Mouse (Mus musculus): ENCODE data around the gene Ksr1.

Gene Ksr1

GRCm38 (mm10) chr11:79012529-79012928 lies 133.7 kb downstream of the Ksr1 start:
- 98% methylated on average over 2 of the region's 2 CpGs for WGBS

DNA sequence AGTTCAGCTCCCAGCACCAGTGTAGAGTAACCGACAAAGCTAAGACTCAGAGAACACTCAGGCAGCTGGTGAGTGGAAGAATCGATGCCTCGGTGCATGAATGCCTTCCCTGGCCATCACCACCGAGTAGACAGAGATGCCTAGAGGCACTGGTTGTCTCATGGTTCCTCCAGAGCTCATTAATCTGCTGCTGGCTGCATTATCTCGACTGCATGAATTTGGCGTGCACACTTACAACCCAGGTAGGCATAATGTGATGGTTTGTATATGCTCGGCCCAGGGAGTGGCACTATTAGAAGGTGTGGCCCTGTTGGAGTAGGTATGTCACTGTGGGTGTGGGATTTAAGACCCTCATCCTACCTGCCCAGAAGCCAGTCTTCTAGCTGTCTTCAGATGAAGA lies 137.3 kb downstream of the Ksr1 start:
- 78% methylated on average over 7 of the region's 7 CpGs for WGBS

- 89% methylated on average over 6 of the region's 6 CpGs for WGBS
These were observed 138.0 kb downstream of the Ksr1 start for GRCm38 (mm10) chr11:79008007-79008775.

GRCm38 (mm10) chr11:79007356-79007755 lies 138.9 kb downstream of the Ksr1 start:
- WGBS, result 86% methylated on average over 3 of the region's 3 CpGs

- 52% methylated on average over 5 of the region's 5 CpGs for WGBS
These were observed 139.8 kb downstream of the Ksr1 start for GRCm38 (mm10) chr11:79006417-79006816.

GRCm38 (mm10) chr11:79005578-79006394 lies 140.4 kb downstream of the Ksr1 start:
- WGBS, result 89% methylated on average over 14 of the region's 14 CpGs

GRCm38 (mm10) chr11:79003769-79004638 lies 142.2 kb downstream of the Ksr1 start:
- whole genome bisulfite sequencing, result 83% methylated on average over 10 of the region's 10 CpGs

GRCm38 (mm10) chr11:79003053-79003768 lies 143.0 kb downstream of the Ksr1 start:
- 79% methylated on average over 11 of the region's 11 CpGs for WGBS

DNA sequence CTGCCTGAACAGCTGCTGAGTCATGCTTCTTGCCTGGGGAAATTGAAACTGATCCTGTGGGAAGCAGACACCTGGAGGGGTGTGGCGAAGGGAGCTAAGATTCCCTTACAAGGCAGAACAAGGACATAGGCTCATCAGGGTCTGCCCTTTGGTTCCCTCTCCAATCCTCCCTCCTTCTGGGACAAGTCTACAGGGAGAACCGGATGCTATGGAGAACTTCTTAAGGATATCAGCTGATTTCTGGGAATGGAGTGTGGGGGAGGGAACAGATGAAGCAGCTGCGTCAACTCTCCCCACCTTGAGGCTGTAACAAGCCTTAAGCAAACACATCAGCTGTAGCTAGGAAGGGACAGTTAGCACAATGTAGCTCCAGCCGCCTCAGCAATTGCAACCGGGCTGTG lies 143.7 kb downstream of the Ksr1 start:
- WGBS, result 58% methylated on average over 5 of the region's 5 CpGs

DNA sequence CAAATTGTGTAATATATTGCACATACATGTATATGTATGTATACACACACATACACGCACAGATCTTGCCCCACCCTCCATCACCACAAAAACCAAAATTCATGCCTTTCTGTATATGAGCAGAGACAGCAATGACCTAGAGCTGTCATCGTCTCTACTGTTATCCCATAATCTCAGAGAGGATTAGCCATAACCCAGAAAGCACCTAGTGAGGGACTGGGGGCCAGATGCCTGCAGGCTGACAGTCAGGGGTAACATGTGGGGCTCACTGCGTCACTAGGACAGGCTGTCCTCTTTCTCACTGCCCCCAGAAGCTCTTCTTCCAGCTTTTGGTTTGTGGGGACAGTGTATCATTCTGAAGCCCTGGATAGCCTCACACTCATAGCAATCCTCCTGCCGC lies 144.3 kb downstream of the Ksr1 start:
- 91% methylated on average over 4 of the region's 4 CpGs for WGBS

DNA sequence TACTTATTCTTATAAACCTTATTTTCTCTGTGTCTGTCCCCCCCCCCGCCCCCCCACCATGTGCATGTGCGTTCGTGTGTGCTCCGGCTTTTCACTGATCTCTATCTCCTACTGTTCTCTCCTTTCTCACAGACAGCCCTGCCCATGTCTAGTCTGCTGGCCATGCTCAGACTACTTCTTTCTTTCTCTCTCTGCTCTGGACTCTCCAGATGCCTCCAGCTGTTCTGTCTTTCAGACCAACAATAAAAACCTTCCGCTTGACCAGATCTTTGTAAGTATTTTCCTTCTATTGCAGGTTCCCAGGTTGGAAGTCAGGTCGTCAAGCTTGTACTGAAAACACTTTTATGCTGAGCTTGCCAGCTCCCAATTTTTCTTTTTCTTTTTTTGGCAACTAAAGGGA lies 147.1 kb downstream of the Ksr1 start:
- WGBS, result 52% methylated on average over 6 of the region's 6 CpGs

GRCm38 (mm10) chr11:78990875-78991543 lies 155.2 kb downstream of the Ksr1 start:
- WGBS, result 79% methylated on average over 5 of the region's 5 CpGs

- WGBS, result 93% methylated on average over 9 of the region's 9 CpGs
These were observed 156.1 kb downstream of the Ksr1 start for GRCm38 (mm10) chr11:78990096-78990495.

- WGBS, result 94% methylated on average over 11 of the region's 11 CpGs
These were observed 157.0 kb downstream of the Ksr1 start for GRCm38 (mm10) chr11:78989206-78989605.

DNA sequence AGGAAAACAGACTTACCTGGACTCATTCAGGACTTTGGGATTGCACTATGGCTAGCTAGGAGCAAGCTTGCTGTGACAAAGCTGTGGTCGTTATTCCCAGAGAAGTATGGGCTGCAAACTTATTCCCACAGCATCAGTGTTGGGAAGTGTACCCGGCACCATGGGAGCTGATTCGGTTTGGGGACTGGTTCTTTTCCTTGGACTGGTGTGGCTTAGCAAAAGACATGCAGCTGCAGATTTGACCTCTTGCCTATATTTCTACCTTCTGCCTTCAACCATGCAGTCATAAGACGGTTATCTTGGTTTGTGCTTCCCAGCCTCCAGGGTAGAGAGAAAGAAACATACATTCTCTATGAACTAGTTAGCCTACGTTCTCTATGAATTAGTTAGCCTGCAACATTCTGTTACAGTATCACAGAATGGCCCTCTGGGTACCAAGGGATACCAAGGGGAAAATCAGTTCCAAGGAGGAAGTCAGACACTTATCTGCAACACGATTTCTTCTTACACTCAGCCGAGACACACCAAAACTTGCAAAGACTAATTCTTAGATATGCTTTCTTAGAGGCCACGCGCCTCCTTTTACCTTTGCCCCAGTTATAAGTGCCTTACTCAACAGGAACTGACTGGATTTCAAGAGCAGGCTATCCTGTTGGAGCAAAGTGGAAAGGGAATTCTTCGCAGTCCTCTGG lies 159.8 kb downstream of the Ksr1 start:
- WGBS, result 91% methylated on average over 10 of the region's 10 CpGs

- 66% methylated on average over 10 of the region's 10 CpGs for WGBS
These were observed 161.6 kb downstream of the Ksr1 start, which contains the start of gene Lgals9 for GRCm38 (mm10) chr11:78984483-78985177. TSS of gene Lgals9 (minus strand) at chr11:78984946.

DNA sequence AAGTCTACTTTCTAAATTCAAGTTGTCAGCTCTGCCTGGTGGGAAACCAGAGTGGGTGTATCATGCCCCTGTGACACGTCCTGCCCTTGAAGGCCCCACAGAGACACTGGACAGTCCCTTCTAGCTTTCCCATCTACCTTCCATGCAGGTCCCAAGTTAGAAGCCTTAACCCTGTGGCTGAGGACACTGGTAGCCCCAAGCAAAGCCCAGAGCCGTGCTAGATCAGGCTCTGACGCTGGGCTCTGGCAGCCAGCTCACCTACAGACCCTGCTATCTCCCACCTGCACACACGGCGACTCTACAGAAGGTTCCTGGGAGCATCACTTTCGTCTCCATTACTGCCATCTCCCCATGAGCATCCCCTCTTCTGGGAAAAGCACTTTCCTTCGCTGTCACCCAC lies 162.7 kb downstream of the Ksr1 start:
- WGBS, result 91% methylated on average over 7 of the region's 7 CpGs

DNA sequence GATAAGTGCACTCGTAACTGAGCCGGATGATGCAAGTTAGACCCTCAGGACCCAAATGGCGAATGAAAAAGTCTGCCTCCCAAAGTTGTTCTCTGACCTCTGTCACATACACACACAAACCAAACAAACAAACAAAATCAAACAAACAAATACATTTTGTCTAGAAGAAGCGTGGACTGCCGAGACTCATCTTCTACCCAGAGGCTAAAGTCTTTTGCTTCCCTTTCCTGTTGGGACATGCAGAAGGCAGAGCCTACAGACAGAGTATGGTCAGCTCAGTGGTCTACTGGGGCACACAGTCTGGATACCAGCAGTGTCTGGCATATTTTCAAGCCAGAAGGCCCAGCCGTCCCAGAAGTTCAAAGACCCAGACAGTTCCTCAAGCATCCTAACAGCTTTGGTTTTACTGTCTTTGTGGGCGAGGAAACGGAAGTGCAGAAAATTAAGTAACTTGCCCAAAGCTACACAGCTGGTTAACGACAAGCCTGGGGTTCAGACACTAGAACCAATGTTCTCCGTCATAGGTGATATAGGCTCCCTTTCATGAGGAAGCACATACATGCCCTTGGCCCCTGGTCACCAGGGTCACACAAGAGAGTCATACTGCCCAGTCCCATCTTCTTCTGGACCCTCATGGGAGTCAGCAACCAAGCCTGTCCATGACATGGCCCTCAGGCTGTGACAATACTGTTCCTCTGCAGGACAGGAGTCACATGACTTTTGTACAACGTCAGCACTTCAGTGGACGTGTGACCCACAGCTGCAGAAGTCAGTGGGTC lies 163.5 kb downstream of the Ksr1 start:
- 73% methylated on average over 12 of the region's 12 CpGs for WGBS

- 93% methylated on average over 2 of the region's 2 CpGs for WGBS
These were observed 164.2 kb downstream of the Ksr1 start for GRCm38 (mm10) chr11:78982042-78982441.

All from cerebral cortex, adult 2 months (tissue).